Mouse (Mus musculus) ES-Bruce4 (cell line): ENCODE measurements around the gene Pdx1.

Experiments used
- CTCF ChIP-seq: IDR thresholded peaks from one replicate; pipeline ENCODE4 v1.8.1; 2011; ENCODE audit warnings: low read depth, low read length
- POLR2A ChIP-seq: IDR thresholded peaks from one replicate; pipeline ENCODE4 v1.8.1; 2011; ENCODE audit warnings: low read length; ENCODE audit not compliant: insufficient read depth

GRCm38 (mm10) chr5:147319653-147320052, 49.9 kb downstream of the Pdx1 start:
- no peak for TF ChIP-seq POLR2A
- TF ChIP-seq CTCF = peak; percentile 3
